Mouse (Mus musculus) embryonic facial prominence, embryonic 11.5 days (tissue): ENCODE results near the gene Gm20388. TPM values are rescaled to one million over a fixed set of nuclear protein-coding genes. Genes with fewer than 3 reads are reported as not detected.

Experiments used
- ATAC-seq: fragments of 200-750 bp; cut with Nextera tagmentation; replicated peaks from 2 replicates; pipeline ENCODE4 v1.8.0; 2017; ENCODE audit warnings: low read depth; ENCODE audit not compliant: insufficient number of reproducible peaks, low FRiP score, low TSS enrichment
- DNase-seq: peaks from one replicate; pipeline ENCODE4 v3.0.0-alpha.2; 2015; ENCODE audit warnings: low spot score
- H3K27ac ChIP-seq: fragments of 300-500 bp; sonication (generic); replicated peaks from 2 replicates; pipeline ENCODE4 v1.5.1; 2014; ENCODE audit warnings: mild to moderate bottlenecking, low read depth, low read length, control low read depth
- H3K27me3 ChIP-seq: fragments of 300-500 bp; sonication (generic); 2 replicates; pipeline ENCODE4 v1.6.1; 2014; ENCODE audit warnings: mild to moderate bottlenecking, low read length, moderate library complexity, mixed read lengths; ENCODE audit not compliant: control insufficient read depth, insufficient read depth
- H3K36me3 ChIP-seq: fragments of 300-500 bp; sonication (generic); replicated peaks from 2 replicates; pipeline ENCODE4 v1.6.1; 2014; ENCODE audit warnings: low read depth, mild to moderate bottlenecking, low read length, moderate library complexity, mixed read lengths; ENCODE audit not compliant: control insufficient read depth, insufficient read depth
- H3K4me1 ChIP-seq: fragments of 300-500 bp; sonication (generic); 2 replicates; pipeline ENCODE4 v1.6.1; 2014; ENCODE audit warnings: low read length, mixed read lengths; ENCODE audit not compliant: control insufficient read depth, insufficient read depth
- H3K4me2 ChIP-seq: fragments of 300-500 bp; sonication (generic); 2 replicates; pipeline ENCODE4 v1.6.1; 2014; ENCODE audit warnings: low read depth, mild to moderate bottlenecking, control low read depth, low read length, moderate library complexity
- H3K4me3 ChIP-seq: fragments of 300-500 bp; sonication (generic); 2 replicates; pipeline ENCODE4 v1.5.1; 2014; ENCODE audit warnings: low read depth, low read length, control low read depth
- H3K9ac ChIP-seq: fragments of 300-500 bp; sonication (generic); replicated peaks from 2 replicates; pipeline ENCODE4 v1.6.1; 2014; ENCODE audit warnings: mild to moderate bottlenecking, control low read depth, low read length
- H3K9me3 ChIP-seq: fragments of 300-500 bp; sonication (generic); replicated peaks from 2 replicates; pipeline ENCODE4 v1.6.1; 2016; ENCODE audit warnings: mild to moderate bottlenecking, low read length, inconsistent platforms, mixed read lengths; ENCODE audit not compliant: control insufficient read depth
- whole genome bisulfite sequencing: fragments of 180-500 bp; shearing (Covaris S2); extraction: QIAGEN DNeasy Blood & Tissue Kit; methylation state at CpG from one replicate; pipeline ENCODE4 v1.1.7; 2014; 5-methylcytosine and 5-hydroxymethylcytosine counted together
- polyA plus RNA-seq: library from polyadenylated mRNA; unstranded; fragments of >200 nt; fragmentation: Nextera tagmentation; extraction: Ambion mirVana; gene quantifications from 2 replicates; pipeline ENCODE4 v1.2.1, GENCODE M21; 2014

The Gm20388 gene
- polyA plus RNA-seq, 1 experiment from 2014 or later = 3.1 TPM

DNA sequence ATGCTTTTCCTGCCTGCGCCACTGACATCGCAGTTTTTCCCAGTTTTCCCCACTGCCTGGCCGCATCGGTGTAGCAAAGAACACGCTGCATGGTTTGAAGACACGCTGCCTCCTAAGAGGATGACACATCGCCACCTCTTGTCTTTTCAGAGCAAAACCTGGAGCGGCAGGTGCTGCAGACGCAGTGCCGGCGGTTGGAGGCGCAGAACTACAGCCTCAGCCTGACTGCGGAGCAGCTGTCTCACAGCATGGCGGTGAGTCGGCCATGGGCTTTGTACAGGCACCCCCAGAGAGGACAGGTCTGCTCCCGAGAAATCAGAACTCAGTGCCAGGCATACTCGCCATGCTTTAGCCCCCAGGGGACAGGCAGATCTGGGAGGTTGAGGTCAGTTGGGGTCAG is 667.2 kb downstream of the Gm20388 start:
- Histone ChIP-seq H3K9me3 (no peaks in the 10 kb centered on the region), H3K36me3 (peaks cover 37% of the 10 kb centered on the region), H3K9ac (no peak overlapping the region), H3K27ac (no peak overlapping the region), H3K27me3 (no peaks in the 10 kb centered on the region), H3K4me2 (no peak overlapping the region), H3K4me1 (no peaks in the 10 kb centered on the region; the same call in none of the 2 replicates), H3K4me3 (no peak overlapping the region)
- no peak for DNase-seq
- no peak for ATAC-seq
- WGBS = 86% methylated on average over 17 of the region's 17 CpGs

DNA sequence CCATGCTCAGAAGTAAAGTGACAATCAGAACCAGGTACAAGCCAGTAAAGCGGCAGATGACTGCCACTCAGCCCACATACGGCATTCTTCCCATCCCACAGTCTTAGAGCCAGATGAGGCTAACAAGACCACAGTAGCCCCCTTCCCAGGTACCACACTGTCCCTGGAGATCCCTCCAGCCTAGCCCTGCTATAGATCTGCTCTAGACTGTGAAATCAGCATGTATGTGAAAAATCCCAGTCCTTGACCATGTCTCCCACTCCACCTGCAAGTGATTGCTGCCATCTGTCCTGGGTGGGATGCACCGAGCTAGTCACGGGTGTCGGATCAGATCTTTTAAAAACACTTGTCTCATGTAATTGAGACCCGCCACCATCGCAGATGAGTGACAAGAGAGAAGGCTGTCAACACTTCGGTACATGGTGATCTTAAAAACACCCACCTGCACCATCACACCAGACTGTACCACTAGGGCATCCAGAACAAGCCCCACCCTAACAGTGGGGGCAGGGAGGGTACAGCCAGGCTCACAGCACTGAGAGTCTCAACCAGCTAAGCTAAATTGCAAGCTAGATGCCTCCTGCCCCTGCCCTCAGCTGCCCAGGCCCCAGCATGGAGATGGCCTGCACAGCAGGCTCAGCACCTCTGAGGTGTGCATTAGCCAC is 669.8 kb downstream of the Gm20388 start:
- Histone ChIP-seq H3K4me3 (no peak overlapping the region), H3K9ac (no peak overlapping the region), H3K36me3 (peaks cover 29% of the 10 kb centered on the region), H3K27ac (no peak overlapping the region), H3K4me1 (no peaks in the 10 kb centered on the region; the same call in 1 of the 2 replicates), H3K9me3 (no peaks in the 10 kb centered on the region), H3K4me2 (no peak overlapping the region), H3K27me3 (no peaks in the 10 kb centered on the region)
- ATAC-seq (no peak), DNase-seq (no peak)
- 87% methylated on average over 8 of the region's 8 CpGs for WGBS

DNA sequence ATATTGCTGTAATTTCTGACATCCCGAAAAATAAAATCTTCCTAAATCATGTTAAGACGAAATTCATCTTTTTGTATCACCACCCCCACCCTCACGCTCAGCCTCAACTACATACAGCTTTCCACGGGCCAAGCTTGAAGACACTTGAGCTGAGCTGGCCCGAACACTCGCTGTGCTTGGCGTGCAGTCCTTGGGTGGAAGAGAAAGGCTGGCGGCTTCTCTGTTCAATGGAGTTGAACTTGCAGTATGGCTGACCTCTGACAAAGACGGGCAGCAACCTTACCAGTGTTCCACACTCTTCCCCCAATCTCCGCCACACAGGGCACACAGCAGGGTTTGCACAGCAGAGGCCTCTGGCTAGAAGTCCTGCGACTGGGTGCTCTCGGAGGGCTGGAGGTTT is 670.7 kb downstream of the Gm20388 start:
- Histone ChIP-seq H3K4me2 (no peak overlapping the region), H3K4me1 (no peaks in the 10 kb centered on the region), H3K9ac (no peak overlapping the region), H3K9me3 (no peaks in the 10 kb centered on the region), H3K27me3 (no peaks in the 10 kb centered on the region), H3K4me3 (no peak overlapping the region), H3K36me3 (peaks cover 29% of the 10 kb centered on the region), H3K27ac (no peak overlapping the region)
- no peak for DNase-seq
- ATAC-seq = no peak
- WGBS = 94% methylated on average over 12 of the region's 12 CpGs

DNA sequence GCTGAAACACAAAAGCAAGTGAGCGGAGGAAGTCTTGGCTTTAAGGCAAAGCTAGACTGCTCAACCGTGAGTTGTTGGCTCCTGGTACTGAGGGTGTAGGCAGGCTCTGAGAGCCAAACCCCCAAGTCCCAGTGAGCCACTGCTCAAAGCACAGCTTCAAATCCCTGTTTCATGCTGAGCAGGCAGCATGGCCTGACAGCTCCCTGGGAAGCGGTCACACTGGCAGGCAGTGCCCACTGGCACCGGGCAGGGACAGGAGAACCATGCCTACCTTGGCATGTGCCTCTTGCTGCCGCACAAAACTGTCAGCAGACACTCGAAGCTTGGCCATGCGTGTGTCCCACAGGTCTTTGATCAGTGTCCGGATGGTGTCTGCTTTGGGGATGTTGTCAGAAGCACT is 671.2 kb downstream of the Gm20388 start:
- 90% methylated on average over 8 of the region's 8 CpGs for WGBS
- Histone ChIP-seq H3K36me3 (peaks cover 29% of the 10 kb centered on the region), H3K4me1 (no peaks in the 10 kb centered on the region), H3K27ac (no peak overlapping the region), H3K4me3 (no peak overlapping the region), H3K9ac (no peak overlapping the region), H3K9me3 (no peaks in the 10 kb centered on the region), H3K4me2 (no peak overlapping the region), H3K27me3 (no peaks in the 10 kb centered on the region)
- ATAC-seq (no peak), DNase-seq (no peak)

DNA sequence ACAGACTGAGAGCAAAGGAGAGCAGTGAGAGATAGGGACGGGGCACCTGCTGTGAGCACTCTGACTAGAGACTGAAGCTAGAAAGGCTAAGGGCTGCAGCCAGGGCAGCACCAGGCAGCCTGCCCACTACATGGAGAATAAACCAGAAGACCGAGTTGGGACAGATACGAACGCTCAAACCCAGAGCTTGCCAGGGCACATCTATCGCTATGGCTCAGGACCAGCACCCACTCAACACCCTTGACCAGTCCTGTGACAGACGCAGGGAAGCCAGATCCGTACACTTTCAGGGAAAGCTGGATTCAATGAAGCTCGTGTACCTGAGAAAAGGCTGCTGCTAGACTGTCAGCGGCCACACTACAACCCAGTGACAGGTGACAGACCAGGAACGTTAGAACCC is 674.9 kb downstream of the Gm20388 start:
- H3K9ac ChIP-seq = no peak overlapping the region
- no peak overlapping the region for H3K27ac ChIP-seq
- no peak for DNase-seq
- no peaks in the 10 kb centered on the region for H3K27me3 ChIP-seq
- H3K4me3 ChIP-seq = no peak overlapping the region
- no peaks in the 10 kb centered on the region for H3K9me3 ChIP-seq
- WGBS = 91% methylated on average over 10 of the region's 10 CpGs
- peaks cover 11% of the 10 kb centered on the region for H3K36me3 ChIP-seq
- ATAC-seq = no peak
- no peaks in the 10 kb centered on the region for H3K4me1 ChIP-seq
- no peak overlapping the region for H3K4me2 ChIP-seq

DNA sequence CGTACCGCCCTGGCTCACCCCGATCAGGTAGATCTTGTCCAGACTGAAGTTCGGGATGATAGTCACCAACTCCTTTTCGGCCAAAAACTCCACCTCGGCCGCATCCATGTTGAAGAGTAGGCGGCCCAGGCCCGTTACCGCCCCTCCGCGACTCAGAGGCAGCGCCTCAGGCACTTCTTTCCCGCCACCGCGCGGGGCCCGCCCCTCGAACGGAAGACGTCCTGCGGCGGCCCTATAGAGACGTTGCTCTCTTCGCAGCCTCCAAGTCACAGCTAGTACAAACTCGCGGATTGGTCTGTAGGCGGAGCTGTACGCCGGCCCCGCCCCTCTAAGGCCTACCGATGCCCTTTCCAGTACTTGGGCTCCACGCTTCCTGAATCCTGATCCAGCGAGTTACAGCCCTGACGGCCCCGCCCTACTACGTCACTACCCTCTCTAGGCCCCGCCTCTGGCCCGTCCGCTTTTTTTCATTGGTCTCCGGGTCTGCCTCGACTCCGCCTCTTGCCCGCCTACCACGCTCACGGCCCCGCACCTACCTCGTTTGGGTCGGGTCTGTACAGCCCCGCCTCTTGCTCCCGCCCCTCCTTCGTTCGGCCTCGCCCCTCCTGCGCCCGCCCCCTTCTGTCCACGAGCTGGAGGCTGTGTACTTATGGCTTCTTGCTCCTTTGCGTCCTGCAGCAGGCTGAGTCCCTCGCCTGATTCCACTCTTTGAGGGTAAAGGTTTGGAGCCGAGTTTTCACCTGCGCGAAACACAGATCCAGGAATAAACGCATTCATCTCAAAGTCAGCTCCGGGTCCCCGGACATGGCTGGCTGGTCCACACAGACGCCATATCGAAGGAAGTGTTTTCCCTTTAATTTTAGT is 678.5 kb downstream of the Gm20388 start, which contains the start of gene Gins2:
Gene Gins2 (minus strand): TSS at position 397 of the 864 bp plus-strand sequence.
- WGBS = under 1% methylated on average over 67 of the region's 67 CpGs
- ATAC-seq = peak; percentile 100

DNA sequence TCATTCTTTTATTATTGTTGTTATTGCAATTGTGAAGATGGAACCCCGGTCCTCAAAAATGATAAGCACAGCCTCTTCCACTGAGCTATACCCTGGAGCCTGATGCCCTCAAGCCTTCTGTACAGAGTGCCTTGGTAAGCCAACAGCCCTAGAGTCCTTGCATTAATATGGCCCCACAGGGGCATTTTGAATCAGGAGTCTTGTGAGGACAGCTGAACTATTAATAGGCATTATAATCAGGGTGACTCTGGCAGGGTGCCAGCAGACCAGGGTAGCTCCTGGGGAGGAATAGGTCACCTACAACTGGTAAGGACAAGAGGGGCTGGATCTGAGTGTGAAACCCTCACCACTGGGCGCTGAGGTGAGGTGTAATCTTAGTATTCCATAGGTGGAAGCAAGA is 679.3 kb downstream of the Gm20388 start:
- no peaks in the 10 kb centered on the region for H3K4me1 ChIP-seq
- ATAC-seq (no peak), DNase-seq (no peak)
- H3K36me3 ChIP-seq = no peaks in the 10 kb centered on the region
- H3K4me2 ChIP-seq = peak overlapping the region; percentile 41
- H3K9ac ChIP-seq = no peak overlapping the region
- H3K27me3 ChIP-seq = no peaks in the 10 kb centered on the region
- 0 out of 2 replicates have a peak overlapping the region, but pooled peaks have one; percentile 6 for H3K27ac ChIP-seq
- 66% methylated on average over 2 of the region's 2 CpGs for WGBS
- no peaks in the 10 kb centered on the region for H3K9me3 ChIP-seq
- H3K4me3 ChIP-seq = peak overlapping the region; percentile 33

More for the DNA sequence above, 678.5 kb downstream of the Gm20388 start, which contains the start of gene Gins2:
- Histone ChIP-seq H3K4me1 (no peaks in the 10 kb centered on the region), H3K4me2 (peak within 1 kb of the TSS; percentile 81), H3K9ac (peak within 1 kb of the TSS; percentile 78), H3K27me3 (no peaks in the 10 kb centered on the region), H3K27ac (peak within 1 kb of the TSS; percentile 6; the same call in 1 of the 2 replicates), H3K36me3 (peaks cover 2% of the 10 kb centered on the region; the same call in 1 of the 2 replicates), H3K9me3 (no peaks in the 10 kb centered on the region), H3K4me3 (peak within 1 kb of the TSS; percentile 74)
- DNase-seq = peak; percentile 100
